Mouse (Mus musculus) G1E (cell line): ENCODE measurements around the gene Rdh16f2. TPM values are rescaled to one million over a fixed set of nuclear protein-coding genes. Genes with fewer than 3 reads are reported as not detected.
"Not testable (repeated sequence)": the region's sequence is repeated elsewhere in the genome, so short reads cannot be mapped to it uniquely, and the experiment has no call there.

Experiments
- ATAC-seq: 2 replicates; pipeline ENCODE4 v1.8.0; 2016; ENCODE audit warnings: mild to moderate bottlenecking; ENCODE audit not compliant: insufficient number of reproducible peaks, poor library complexity, low FRiP score, severe bottlenecking; ENCODE audit errors: extremely low read depth
- DNase-seq: peaks from one replicate; pipeline ENCODE4 v3.0.0; 2012; ENCODE audit warnings: low spot score
- H3K27me3 ChIP-seq: 2 replicates; pipeline ENCODE4 v1.6.1; 2012; ENCODE audit warnings: mild to moderate bottlenecking, low read length, inconsistent platforms; ENCODE audit not compliant: insufficient read depth
- H3K36me3 ChIP-seq: replicated peaks from 2 replicates; pipeline ENCODE3; 2012; ENCODE audit warnings: mild to moderate bottlenecking, inconsistent platforms
- H3K4me1 ChIP-seq: 2 replicates; pipeline ENCODE4 v1.6.1; 2012; ENCODE audit warnings: low read depth, low read length, inconsistent platforms, mixed read lengths; ENCODE audit not compliant: insufficient read depth
- H3K4me3 ChIP-seq: 2 replicates; pipeline ENCODE4 v1.5.1; 2012; ENCODE audit warnings: low read depth, mild to moderate bottlenecking, inconsistent platforms, low read length, moderate library complexity, mixed read lengths
- H3K9me3 ChIP-seq: replicated peaks from 2 replicates; pipeline ENCODE4 v1.6.1; 2012; ENCODE audit warnings: inconsistent platforms
- CTCF ChIP-seq: IDR thresholded peaks from 2 replicates; pipeline ENCODE4 v1.5.1; 2012; ENCODE audit warnings: low read depth, low read length, inconsistent platforms, mixed read lengths
- GATA1 ChIP-seq: IDR thresholded peaks from 2 replicates; pipeline ENCODE4 v1.6.1; 2012; ENCODE audit warnings: borderline replicate concordance, low read length, inconsistent platforms, mixed read lengths
- GATA2 ChIP-seq: IDR thresholded peaks from 2 replicates; pipeline ENCODE4 v1.6.1; 2012; ENCODE audit warnings: low read depth, low read length, inconsistent platforms, borderline replicate concordance
- POLR2AphosphoS5 ChIP-seq: IDR thresholded peaks from 2 replicates; pipeline ENCODE4 v1.6.1; 2012; ENCODE audit warnings: low read depth, low read length, inconsistent platforms; ENCODE audit not compliant: insufficient replicate concordance
- TAL1 ChIP-seq: conservative IDR thresholded peaks from 2 replicates; pipeline ENCODE4 v1.6.1; 2012; ENCODE audit warnings: low read depth, low read length, inconsistent platforms, mixed read lengths
- polyA plus RNA-seq: library from polyadenylated mRNA; stranded (reverse); fragments of >175 nt; gene quantifications from 2 replicates; pipeline ENCODE4 v1.2.3, GENCODE M21; 2012
- total RNA-seq, 2 experiments: library from RNA; stranded (forward) in 1 of 2; stranded (reverse) in 1 of 2; fragments of 200-1000 nt in 1 of 2; fragments of >200 nt in 1 of 2; fragmentation: Nextera tagmentation in 1 of 2; gene quantifications; 2 replicates each; pipeline ENCODE4 v1.2.3; 2014 to 2017

Rdh16f2 gene
- total and polyA plus RNA-seq, 3 experiments, result 0.07 to 0.87 TPM; not detected in 1

- no peak for TF ChIP-seq TAL1
- no peak for TF ChIP-seq CTCF
- TF ChIP-seq POLR2AphosphoS5, result no peak
- no peak for TF ChIP-seq GATA1
- no peak for TF ChIP-seq GATA2
- Histone ChIP-seq H3K4me3 (no peak overlapping the region), H3K36me3 (no peaks in the 10 kb centered on the region), H3K4me1 (peaks cover 7% of the 10 kb centered on the region; the same call in 1 of the 2 replicates), H3K9me3 (peaks cover 23% of the 10 kb centered on the region), H3K27me3 (no peaks in the 10 kb centered on the region)
- ATAC-seq (no peak), DNase-seq (no peak)
Measured at GRCm38 (mm10) chr10:127838539-127838938, 27.7 kb upstream of the Rdh16f2 start.

- Histone ChIP-seq H3K9me3 (peaks cover 23% of the 10 kb centered on the region), H3K36me3 (no peaks in the 10 kb centered on the region), H3K4me3 (no peak overlapping the region), H3K4me1 (peaks cover 7% of the 10 kb centered on the region; the same call in 1 of the 2 replicates), H3K27me3 (no peaks in the 10 kb centered on the region)
- DNase-seq (no peak), ATAC-seq (peak; percentile 81)
- TF ChIP-seq TAL1 (peak; percentile 14; the same call in 1 of the 2 replicates), CTCF (no peak)
Measured at GRCm38 (mm10) chr10:127840776-127841175, 25.5 kb upstream of the Rdh16f2 start.

GRCm38 (mm10) chr10:127845945-127846344 lies 20.3 kb upstream of the Rdh16f2 start:
- not testable (repeated sequence) for ATAC-seq, DNase-seq

GRCm38 (mm10) chr10:127848089-127848488 lies 18.2 kb upstream of the Rdh16f2 start:
- Histone ChIP-seq H3K36me3 (no peaks in the 10 kb centered on the region), H3K9me3 (peaks cover 16% of the 10 kb centered on the region), H3K4me3 (no peak overlapping the region), H3K27me3 (no peaks in the 10 kb centered on the region), H3K4me1 (no peaks in the 10 kb centered on the region)
- TF ChIP-seq GATA2 (no peak), TAL1 (no peak), POLR2AphosphoS5 (no peak), CTCF (no peak), GATA1 (no peak)
- no peak for ATAC-seq
- no peak for DNase-seq

More at GRCm38 (mm10) chr10:127845945-127846344, 20.3 kb upstream of the Rdh16f2 start:
- not testable (repeated sequence) for H3K4me3 ChIP-seq, H3K4me1 ChIP-seq, H3K27me3 ChIP-seq, H3K36me3 ChIP-seq
- H3K9me3 ChIP-seq, result peaks cover 21% of the 10 kb centered on the region

GRCm38 (mm10) chr10:127849628-127850027 lies 16.6 kb upstream of the Rdh16f2 start, which contains the start of gene Rdh19:
TSS of gene Rdh19 (plus strand) at chr10:127849928.
- Histone ChIP-seq H3K9me3 (peaks cover 16% of the 10 kb centered on the region), H3K27me3 (peaks cover 3% of the 10 kb centered on the region; the same call in 1 of the 2 replicates), H3K4me1 (no peaks in the 10 kb centered on the region), H3K4me3 (no peak within 1 kb of the TSS), H3K36me3 (no peaks in the 10 kb centered on the region)
- ATAC-seq (no peak), DNase-seq (no peak)
- TF ChIP-seq GATA2 (no peak), GATA1 (no peak), CTCF (no peak), TAL1 (no peak), POLR2AphosphoS5 (no peak)

GRCm38 (mm10) chr10:127856376-127856775 lies 9.9 kb upstream of the Rdh16f2 start:
- ATAC-seq (no peak), DNase-seq (no peak)
- H3K4me1 ChIP-seq, result no peaks in the 10 kb centered on the region
- peaks cover 11% of the 10 kb centered on the region for H3K27me3 ChIP-seq
- no peaks in the 10 kb centered on the region for H3K36me3 ChIP-seq
- no peaks in the 10 kb centered on the region for H3K9me3 ChIP-seq
- TF ChIP-seq POLR2AphosphoS5, result no peak
- no peak for TF ChIP-seq GATA2
- no peak for TF ChIP-seq CTCF
- TF ChIP-seq TAL1, result no peak
- no peak for TF ChIP-seq GATA1
- H3K4me3 ChIP-seq, result no peak overlapping the region

GRCm38 (mm10) chr10:127864931-127865330 lies 1.3 kb upstream of the Rdh16f2 start:
- Histone ChIP-seq H3K36me3 (no peaks in the 10 kb centered on the region), H3K4me3 (no peak overlapping the region), H3K9me3 (no peaks in the 10 kb centered on the region), H3K27me3 (peaks cover 9% of the 10 kb centered on the region), H3K4me1 (no peaks in the 10 kb centered on the region; the same call in 1 of the 2 replicates)
- TF ChIP-seq GATA2 (no peak), GATA1 (no peak), POLR2AphosphoS5 (no peak), TAL1 (no peak), CTCF (no peak)
- ATAC-seq (no peak), DNase-seq (no peak)
